Mouse (Mus musculus): ENCODE data around the gene Gm9887.

- TF ChIP-seq CTCF (IDR thresholded peaks at IDR 0.05; ENCODE audit: extremely low read depth, insufficient read length, insufficient replicate concordance, low read depth, low read length): no peak
- TF ChIP-seq POLR2A (IDR thresholded peaks at IDR 0.05; ENCODE audit: low read depth, low read length): no peak
Observed at GRCm38 (mm10) chr12:69349928-69350327, 22.3 kb downstream of the Gm9887 start.

Data from small intestine, adult 2 months (tissue).